Mouse (Mus musculus) spleen, adult 12 weeks (tissue): ENCODE data around the gene Prm3.

Source experiments
- DNase-seq: peaks from one replicate; pipeline ENCODE4 v3.0.0; 2022; ENCODE audit warnings: low spot score

Prm3 gene

DNA sequence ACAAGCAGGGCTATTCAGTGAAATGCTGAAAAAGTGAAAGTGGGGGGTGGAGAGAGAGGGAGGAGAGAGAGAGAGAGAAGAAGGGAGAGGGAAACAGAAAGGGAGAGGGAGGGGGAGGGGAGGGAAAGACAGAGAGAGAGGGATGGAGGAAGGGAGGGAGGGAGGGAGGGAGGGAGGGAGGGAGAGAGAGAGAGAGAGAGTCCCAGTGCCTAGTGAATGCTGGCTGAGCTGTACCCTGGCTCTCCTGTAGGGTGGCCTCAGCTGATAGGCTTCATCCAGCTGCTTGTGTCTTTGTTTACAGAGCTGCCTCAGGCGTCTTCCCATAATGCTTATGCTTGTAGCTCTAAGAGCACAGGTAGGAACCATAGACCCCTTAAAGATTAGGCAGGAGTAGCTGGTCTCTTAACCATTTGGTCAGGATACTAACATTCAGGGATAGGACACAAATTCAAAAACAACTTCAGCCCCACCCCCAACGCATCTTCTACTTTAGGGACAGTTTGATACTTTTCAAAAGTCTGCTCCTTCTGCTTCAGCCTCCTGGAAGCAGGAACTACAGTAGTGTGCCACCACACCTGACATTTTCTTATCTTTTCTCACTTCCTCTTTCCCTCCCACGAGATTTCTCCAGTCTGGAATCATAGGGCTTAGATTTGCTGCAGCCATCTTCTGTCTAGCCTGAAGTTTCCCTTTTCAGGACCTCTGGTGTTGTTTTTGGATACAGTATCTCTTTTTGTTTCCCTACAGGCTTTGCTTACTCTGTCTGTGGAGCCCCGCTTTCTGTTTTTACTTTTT, 20.0 kb downstream of the Prm3 start:
- no peak for DNase-seq

DNA sequence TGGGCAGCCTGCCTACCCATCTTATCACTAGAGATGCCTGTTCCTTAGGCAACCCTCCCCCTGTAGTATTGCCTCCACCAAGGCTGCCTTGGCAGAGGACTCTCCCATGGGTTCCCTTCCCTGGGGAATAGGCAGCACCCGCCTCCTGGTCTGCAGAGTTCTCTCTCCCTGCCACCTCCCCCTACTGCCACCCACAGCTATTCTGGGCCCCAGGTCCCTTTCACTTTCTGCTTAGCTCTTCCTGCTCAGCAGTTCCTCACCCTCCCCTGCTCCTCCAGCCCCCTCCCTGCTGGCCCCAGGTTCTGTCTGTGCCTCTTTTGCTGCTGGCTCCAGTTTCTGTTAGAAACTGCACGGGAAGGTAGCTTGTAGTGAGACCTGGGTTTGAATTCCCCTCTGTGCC, 21.1 kb downstream of the Prm3 start:
- DNase-seq: no peak

DNA sequence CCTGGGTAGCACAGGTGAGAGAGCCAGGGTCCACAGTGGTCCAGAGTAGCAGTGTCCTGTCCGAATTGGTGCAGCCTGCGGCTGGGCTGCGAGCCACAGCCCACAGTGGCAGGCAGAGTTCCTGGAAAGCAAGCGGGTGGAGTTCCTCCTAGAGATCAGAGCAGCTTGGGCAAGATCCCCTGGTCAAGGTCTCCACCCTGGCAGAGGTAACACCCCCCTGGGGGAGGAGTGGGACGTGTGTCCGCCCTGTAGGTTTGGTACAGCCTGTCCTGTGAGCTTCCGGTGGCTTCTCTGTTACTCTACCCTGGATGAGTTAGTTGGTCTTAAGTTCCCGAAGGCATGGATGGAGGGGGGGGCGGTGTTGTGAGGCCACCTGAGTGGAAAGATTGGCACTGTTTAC, 21.9 kb downstream of the Prm3 start:
- no peak for DNase-seq

- DNase-seq: peak; percentile 52
These were observed 23.6 kb downstream of the Prm3 start for GRCm38 (mm10) chr16:10767158-10767557.

- no peak for DNase-seq
These were observed 26.4 kb downstream of the Prm3 start for GRCm38 (mm10) chr16:10764323-10764722.

- no peak for DNase-seq
These were observed 27.0 kb downstream of the Prm3 start for GRCm38 (mm10) chr16:10763540-10764264.

DNA sequence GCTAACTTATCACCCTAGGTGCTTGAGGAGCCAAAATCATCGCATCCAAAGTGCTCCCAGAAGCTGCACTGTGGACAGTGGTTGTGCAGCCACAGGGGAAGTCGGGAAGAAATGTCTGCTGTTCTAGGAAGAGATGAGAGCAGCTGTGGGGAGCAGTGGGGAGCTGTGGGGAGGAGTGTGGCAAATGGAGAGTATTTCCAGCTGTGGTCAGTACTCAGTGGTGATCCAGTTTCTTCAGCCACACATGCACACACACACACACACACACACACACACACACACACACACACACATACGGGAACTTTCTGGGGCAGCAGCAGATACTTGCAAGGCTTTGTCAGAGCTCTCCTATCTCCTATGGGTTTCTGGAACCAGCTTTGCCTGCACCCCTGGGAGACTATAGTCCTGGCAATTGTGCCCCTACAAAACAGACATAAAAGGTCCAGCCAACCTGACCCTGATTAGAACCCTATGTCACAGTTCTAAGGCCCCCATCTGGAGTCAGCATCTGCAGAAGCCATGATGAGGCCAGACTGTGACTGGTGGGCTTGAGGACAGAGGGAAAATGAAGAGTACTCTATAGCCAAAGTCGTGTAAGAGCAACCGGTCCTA, 28.0 kb downstream of the Prm3 start:
- no peak for DNase-seq

- DNase-seq: no peak
These were observed 29.5 kb downstream of the Prm3 start for GRCm38 (mm10) chr16:10761182-10761581.

- no peak for DNase-seq
These were observed 34.5 kb downstream of the Prm3 start for GRCm38 (mm10) chr16:10756168-10756567.

DNA sequence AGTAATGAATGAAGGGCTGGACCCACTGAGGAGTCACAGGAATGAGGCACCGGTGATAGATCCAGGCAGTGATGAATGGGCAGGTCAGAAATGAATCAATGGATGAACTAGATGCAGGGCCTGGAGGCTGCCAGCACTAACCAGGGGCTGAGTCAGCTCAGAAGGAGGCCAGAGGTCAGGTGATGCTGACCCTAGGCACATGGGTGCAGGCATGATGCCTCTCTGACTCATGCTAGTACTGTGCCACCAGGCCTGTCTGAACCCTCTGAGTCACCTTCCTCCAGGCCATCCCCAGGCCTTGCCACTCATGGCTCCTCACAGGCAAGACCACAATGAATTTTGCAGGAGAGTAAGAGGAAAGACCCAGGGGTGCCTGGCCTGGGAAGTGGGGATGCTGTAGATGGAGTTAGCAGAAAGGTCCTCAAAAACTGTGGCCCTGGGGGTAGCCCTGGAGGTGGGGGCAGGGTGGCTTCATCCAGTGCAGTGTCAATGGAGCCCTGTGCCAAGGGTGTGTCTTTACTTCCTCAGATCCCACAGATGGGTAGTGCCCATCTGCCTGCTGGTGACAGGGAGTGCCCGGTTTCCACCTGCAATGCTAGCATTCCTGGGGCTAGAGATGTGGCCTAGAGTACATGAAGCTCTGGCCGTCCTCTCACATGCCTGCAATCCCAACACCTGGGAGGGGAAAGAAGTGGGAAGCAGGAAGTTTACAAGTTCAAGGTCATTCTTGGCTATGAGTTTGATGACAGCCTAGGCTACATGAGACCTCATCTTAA, 36.0 kb downstream of the Prm3 start:
- DNase-seq: no peak

DNA sequence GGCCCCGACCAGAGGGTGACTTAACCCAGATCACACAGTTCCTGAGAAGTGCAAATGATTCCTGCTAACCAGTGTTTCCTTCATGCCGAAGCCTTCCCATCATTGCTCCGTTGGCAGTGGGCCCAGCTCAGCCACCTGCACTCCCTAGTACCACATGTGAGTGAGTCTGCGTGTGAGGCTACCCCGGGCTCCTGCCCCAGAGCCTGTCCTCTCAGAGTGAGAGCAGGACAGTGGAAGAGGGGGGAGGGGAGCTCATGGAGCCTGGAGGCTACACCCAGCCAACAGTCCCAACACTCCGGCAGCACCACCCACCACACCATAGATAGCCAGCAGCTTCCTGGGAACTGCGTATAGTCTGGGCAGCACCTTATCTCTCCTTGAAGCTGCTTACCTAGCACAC, 40.9 kb downstream of the Prm3 start:
- no peak for DNase-seq

DNA sequence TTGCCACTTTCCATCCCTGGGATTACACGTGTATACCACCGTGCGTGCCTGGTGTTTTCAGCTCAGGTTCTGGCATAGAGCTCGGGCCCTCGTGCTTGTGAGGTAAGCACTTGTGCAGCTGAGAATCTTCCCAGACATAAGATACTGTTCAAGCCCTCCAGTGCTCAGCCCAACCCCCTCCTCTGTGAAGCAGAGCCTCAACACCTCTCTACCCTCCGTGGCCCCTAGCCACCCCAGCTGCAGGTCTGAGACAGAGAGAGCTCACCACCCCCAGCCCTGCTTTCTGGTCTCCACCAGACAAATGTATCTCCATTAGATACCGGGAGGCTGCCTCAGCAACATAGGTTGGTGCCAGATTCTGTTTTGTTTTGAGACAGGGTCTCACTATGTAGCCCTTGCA, 41.5 kb downstream of the Prm3 start:
- no peak for DNase-seq

DNA sequence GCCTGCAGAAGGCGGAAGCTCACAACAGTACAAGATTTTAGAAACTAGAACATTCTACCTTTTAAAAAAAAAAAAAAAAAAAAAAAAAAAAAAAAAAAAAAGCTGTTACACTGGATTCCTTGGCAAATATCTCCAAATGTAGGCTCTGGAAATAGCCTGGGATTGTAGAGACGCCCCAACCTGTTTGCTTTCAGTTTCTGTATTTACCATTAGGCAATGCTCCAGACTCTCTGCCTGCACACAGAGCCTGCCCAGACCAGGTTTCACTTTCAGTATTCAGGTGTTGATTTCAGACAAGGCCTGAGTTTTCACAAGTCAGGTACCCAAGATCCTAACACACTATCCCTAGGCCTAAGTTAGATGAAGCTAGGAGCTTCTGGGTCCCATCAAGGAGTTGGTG, 49.6 kb downstream of the Prm3 start:
- no peak for DNase-seq
